Mouse (Mus musculus) natural killer cell, adult 2 months (primary cell): ENCODE data around the gene B3galt1.

Experiments
- DNase-seq, 2 experiments: peaks; one replicate each; pipeline ENCODE4 v3.0.0; 2022; ENCODE audit warnings: low spot score in 2 of 2

The B3galt1 gene

DNA sequence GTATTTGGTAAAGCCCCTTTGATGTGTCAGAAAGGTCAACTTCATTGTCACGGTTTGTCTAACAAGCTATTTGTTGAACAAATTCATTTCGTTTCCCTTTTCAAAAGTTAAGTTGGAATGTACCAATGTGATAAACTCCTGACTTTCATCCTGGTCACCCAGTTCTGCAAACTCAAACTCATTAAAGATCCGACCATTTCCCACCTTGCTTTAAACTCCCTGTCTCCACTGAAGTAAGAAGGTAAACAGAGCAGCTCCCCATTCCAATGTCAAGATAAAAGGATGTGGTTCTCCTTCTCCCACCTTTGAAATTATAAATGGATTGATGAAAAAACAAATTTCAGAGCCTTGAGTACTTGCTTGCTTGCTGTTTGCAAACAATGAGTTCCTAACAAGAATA lies 487.6 kb downstream of the B3galt1 start:
- DNase-seq: no peak

DNA sequence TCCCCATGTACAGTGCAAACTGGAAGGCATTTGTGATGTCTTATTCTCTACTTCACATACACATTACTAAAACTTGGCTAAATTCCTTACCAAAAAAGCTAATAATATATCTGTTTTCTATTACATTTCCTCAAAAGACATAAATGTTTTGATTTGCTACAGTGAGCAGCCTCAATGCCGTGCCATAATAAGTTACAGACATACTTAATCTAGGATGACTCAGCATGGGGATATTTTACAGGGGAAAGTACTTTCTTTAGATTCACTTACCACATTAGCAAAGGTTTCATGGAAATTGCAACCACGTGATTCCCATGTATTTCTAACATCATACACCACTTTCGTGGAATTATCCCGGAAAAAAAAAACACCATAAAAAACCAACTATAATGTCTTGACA lies 495.7 kb downstream of the B3galt1 start:
- DNase-seq: no peak

DNA sequence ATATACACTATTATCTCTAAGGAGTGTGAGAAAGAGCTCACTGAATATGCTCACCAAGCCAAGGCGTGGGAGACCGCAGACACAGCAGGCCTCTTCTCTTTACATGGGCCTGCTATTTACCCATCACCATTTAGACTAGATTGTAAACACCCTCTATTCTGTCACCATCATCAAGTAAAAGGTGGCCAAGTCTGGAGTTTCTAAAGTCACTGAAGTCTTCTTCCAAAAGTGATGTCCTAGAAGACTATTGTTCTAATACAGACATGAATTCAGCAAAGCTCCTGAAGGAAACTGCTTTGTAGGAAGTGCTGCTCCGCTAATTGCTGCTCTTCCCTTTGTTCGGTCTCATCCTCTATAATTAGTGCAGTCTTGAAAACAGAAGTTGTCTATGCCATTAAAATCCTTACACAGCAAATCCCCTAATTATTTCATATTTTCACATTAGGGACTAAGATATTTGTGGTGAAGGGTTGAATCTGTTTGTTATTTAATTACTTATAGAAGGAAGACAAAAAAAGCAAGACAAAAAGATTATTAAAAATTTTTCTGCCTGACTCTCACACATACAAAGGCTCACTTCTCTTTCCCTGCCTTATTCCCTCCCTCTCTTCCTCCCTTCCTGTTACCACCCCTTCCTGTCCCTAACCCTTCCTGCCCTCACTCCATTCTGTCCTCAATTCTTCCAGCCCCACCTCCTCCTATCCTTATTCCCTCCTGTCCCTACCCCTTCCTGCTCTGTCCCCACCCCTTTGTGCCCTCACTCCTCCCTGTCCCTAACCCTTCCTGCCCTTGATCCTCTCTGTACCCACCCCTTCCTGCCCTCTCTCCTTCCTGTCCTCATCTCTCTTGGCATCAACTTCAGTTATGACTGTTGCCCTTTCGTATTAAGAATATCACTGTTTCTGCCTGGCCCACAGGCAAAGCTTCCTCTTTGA lies 514.0 kb downstream of the B3galt1 start:
- DNase-seq: no peak

DNA sequence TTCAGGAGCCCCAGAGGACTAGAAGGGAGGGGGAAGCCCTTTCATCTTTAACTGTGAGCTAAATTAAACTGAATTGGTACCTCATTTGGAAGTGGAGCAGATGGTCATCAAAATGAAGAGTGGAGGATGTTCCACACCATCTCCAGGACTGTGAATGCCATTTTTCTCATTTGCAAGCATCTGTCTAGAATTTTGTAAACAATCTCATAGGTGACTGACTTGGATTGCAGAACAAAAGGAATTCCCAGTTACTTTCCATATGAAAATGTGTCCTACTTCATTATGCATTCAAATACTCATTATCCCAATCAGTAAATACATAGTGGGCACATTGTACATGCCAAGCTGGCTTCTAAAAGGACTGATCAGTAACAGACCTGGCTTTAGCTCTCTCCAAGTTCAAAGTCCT lies 515.2 kb downstream of the B3galt1 start:
- no peak for DNase-seq

DNA sequence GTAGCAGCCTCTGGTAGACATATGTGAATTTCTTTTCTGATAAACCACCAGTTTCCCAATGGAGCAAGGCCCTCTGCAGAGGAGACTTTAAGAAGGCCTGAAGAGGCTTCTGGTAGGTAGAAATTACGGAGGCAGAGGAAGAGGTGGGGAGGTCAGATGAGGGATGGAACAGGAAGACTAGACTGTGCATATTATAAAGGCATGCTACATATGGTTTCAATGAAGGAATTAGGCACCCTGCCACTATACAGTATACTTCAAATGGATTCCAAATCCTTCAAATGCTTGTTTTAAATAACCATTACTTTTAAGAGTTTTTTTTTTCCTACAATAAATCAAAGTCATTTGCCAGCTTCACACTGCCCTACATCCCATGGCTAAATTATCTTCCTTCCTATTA lies 518.8 kb downstream of the B3galt1 start:
- no peak for DNase-seq

DNA sequence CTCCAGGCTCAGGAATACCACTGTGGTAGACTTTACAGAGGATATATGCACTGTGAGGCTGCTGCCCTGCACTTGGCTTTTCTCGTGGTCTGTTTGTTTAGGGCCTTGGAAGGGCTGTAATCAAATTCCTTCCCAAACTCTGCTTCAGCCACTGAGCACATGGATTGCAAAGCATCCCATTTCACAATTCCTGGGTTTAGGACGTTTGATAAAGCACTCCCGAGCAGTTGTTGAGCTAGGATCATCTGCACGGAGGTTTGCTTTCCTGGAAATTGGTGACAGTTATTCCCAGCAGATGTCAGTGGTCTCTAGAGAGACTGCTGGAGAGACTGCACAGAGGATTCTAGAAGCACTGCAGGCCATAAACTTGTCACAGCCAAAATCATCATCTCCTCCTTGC lies 520.4 kb downstream of the B3galt1 start:
- DNase-seq: no peak

DNA sequence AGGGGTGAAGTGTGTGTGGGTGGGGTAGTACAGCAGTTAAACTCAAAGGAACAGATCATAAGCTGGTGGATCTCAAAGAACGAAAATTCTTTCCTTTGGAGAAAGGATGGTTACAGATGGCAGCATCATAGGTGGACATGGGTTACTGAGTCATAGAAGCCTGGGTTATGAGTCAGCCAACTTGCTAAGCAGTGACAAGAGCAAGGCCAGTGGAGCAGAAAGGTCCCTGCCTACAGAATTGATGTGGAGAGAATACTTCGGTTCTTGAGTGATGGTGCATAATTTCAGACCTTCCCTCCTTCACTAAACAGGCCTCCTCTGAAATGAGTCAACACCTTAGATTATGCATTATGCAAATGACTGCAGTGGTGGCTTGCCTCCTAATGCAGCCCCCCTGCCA lies 525.9 kb downstream of the B3galt1 start:
- no peak for DNase-seq

DNA sequence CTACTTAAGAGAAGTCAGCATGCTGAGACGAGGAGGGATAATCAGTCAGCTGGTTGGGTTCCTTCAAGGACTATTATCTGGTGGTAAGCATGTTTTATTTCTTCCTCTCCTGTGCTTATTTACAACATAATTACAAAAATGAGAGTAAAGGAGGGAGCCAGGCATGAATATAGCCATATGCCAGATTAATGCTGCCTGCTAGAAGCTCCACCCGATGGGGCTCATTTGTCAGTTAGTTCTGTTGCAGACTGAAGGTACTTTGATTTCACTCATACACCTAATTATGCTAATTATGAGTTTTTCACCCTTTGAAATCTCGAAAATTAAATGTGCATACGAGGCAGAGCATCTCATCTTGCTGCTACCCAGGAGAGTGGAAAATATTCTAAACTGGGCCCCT lies 539.0 kb downstream of the B3galt1 start:
- DNase-seq: no peak

DNA sequence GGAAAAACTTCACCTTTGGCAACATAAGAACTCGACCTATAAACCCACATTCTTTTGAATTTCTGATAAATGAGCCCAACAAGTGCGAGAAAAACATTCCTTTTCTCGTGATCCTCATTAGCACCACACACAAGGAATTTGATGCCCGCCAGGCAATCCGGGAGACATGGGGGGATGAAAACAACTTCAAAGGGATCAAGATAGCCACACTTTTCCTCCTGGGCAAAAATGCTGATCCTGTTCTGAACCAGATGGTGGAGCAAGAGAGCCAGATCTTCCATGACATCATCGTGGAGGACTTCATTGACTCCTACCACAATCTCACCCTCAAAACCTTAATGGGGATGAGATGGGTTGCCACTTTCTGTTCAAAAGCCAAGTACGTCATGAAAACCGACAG lies 552.4 kb downstream of the B3galt1 start:
- no peak for DNase-seq

DNA sequence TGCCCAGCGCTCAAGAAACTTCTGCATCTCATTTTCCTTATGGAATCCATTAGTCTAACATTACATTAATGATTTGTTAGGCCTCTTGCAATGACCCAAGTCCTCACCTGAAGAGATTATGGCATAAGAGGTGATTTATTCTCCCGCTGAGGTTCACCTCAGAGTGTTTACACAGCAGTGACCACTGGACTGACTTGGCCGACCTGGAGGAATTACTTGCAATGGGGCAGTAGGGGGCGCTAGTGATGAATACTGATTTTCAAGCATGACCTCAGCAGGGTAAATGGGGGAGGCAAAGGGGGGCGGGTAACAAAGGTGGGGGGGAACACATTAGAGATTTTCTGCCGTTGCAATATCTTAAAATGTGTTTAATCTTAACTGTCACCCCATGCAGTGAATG lies 559.1 kb downstream of the B3galt1 start:
- DNase-seq: no peak

DNA sequence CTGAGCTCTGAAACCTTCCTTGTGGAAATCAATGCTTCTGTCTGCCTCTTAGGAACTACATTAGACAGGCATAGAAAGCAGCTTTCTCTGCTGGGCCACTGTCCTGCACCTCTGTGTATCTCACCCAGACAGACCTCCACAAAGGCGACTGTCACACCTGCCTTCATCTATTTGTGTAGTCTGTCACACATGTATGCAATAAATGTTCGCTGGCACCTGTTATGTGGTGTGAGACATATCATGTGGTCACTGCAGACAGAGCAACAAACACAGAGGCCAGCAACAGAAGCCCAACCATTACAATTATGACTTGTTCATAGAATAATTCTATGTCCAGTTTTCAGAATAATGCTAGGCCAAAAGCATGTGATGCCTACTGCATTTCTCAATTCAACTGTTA lies 575.4 kb downstream of the B3galt1 start:
- no peak for DNase-seq

DNA sequence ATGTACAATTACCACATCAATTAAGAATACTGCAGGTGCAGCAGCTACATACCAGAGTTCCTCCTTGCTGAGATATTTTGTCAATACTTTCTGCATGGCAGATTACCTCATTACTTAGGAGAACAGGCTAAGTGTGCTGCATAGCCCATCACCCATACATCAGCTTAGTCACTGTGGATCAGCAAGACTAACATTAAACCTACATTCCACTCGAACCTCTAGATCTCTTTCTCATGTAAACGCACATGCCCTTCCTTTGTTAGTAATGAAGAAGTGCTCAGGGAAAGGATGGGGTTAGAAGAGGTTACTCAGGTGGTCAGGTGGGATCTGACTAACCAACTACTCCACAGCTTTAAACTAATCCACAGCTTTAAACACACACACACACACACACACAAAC lies 577.6 kb downstream of the B3galt1 start:
- DNase-seq: no peak

DNA sequence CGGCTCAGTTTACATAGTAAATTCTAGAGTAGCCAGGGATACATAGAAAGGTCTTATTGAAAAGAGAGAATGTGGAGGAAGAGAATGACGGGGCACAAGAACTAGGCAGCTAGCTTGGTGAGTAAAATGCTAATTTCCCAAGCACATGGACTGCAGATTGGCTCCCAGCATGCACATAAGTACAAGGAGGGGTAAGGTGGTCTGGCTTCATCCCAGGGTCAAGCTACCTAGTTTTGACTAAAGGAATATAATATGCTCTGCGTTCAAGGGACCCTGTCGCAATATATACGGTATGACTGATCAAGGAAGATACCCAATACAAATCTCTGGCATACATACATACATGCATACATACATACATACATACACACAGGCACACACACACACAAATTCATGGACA lies 594.1 kb downstream of the B3galt1 start:
- DNase-seq: no peak

DNA sequence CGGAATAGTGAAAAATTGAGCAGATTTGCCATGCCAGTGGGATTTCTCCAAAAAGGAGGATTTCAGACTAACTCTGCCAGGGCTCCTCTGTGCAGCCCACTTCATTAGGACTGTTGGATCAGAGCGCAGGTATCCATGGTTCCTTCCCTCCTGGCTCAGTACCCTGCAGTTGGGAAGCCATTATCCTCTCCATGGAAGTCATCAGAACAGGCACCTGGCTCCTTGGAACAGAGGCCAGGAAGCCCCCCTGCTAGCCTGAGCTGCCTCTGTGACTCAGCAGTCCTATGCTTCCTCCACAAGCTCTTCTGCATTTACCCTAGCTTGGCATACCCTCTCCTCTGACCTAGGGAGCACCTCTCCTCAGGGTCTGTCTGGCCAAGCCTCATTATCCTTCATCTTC lies 594.9 kb downstream of the B3galt1 start:
- no peak for DNase-seq

DNA sequence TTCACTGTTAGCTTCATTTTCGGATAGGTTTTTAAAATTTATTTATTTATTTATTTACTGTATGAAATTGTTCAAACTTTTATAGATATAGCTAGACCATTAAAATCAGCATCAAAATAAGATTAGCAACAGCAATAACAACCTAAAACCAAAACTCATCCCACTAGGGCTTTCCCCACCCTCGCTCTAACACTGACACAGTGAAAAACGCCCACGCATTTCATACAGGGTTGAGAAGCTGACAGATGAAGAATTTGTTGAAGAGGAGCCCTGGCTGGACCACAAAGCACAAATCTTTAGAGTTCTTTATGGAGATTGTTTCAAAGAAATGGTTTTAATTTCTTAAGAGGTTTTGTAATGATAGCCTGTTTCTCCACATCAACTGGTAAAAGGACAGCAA lies 596.3 kb downstream of the B3galt1 start:
- DNase-seq: no peak

DNA sequence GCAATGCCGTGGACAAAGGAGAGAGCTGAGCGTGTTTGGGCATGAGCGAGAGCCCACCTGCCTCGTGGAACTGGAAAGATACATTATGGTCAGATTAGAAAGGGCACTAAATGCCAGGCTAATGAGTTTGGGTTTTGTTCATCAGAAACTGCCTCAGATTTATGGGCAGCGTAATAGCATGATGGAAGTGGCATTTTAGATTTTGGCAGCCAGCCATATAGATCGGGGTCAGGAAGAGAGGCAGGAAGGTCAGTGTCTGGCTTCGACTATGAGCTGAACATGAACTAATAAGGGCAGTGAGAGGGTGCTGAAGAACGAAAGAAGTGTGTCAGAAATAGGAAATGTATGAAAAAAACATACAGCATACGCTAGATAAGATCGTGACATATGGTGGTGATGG lies 605.6 kb downstream of the B3galt1 start:
- DNase-seq: no peak
